8 mouse cellular contexts compared by ENCODE assay signal in the genomic region with DNA sequence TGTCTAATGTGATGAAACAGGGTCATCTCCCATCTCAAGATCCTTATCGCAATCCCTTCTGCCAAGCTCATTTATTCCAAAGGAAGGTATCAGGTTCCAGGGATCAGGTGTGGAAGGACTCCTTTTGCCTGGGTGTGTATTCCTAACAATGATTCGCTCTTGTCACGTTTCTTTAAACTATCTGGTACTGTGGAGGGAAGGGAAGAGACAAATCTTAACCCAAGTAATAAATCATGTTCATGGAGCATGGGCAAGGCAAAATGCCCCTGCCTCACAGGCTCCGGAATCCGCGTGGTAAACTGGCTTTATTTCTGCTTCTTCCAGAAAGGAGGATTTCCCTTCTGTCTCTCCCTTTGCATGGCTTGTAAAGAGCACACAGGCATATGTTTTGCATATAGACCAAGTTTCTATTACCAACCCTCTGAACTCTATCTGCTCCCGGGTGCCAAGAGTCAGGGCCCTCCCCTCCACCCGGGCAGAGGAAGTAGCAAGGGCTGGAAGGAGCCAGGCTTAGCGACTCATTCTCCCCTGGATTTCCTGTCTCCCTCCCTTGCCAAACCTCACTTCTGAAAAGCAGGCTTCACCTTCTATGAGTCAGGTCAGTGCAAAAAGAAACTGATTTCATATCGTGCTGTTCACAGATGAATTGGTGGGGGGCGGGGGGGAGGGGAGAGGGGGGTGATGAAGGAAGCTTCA. TPM values are rescaled to one million over a fixed set of nuclear protein-coding genes. Genes with fewer than 3 reads are reported as not detected.
DNase-seq lines count a peak whose midpoint lies in the region; ATAC-seq and TF ChIP-seq lines count a peak whose summit lies in the region.

No protein-coding gene starts in this region.

- no peak overlapping the region for H3K4me2 ChIP-seq in liver, embryonic 11.5 days
- no peak overlapping the region for H3K4me2 ChIP-seq in forebrain, embryonic 14.5 days (ENCODE audit: low read length)

- no peak overlapping the region for H3K9ac ChIP-seq in liver, embryonic 11.5 days (ENCODE audit: low read depth, low read length)
- no peak overlapping the region for H3K9ac ChIP-seq in forebrain, embryonic 14.5 days (ENCODE audit: low read length)

- no peaks in the 10 kb centered on the region for H3K27me3 ChIP-seq in liver, embryonic 11.5 days (replicated peaks; ENCODE audit: control insufficient read depth, insufficient read depth, low read length)
- no peaks in the 10 kb centered on the region for H3K27me3 ChIP-seq in forebrain, embryonic 14.5 days (replicated peaks; ENCODE audit: control insufficient read depth, insufficient read depth, low read length)
- no peaks in the 10 kb centered on the region for H3K27me3 ChIP-seq in kidney, adult 2 months (replicated peaks; ENCODE audit: control insufficient read depth, insufficient read depth, low read length)

- H3K4me1 ChIP-seq in liver, embryonic 11.5 days (replicated peaks; ENCODE audit: control insufficient read depth, insufficient read depth, low read length): no peaks in the 10 kb centered on the region
- H3K4me1 ChIP-seq in forebrain, embryonic 14.5 days (ENCODE audit: control insufficient read depth, insufficient read depth, low read length): 0 out of 2 replicates have a peak, but pooled peaks cover 3% of the 10 kb centered on the region
- H3K4me1 ChIP-seq in kidney, adult 2 months (ENCODE audit: control insufficient read depth, insufficient read depth, low read length): no peaks in the 10 kb centered on the region

- DNase-seq in liver, embryonic 11.5 days (ENCODE audit: low spot score): no peak
- no peak for DNase-seq in liver
- DNase-seq in forebrain, embryonic 14.5 days (ENCODE audit: low spot score): no peak
- DNase-seq in kidney, adult 2 months: peak; percentile 52
- peak; percentile 13 for DNase-seq in neural tube, embryonic 10.5 days (ENCODE audit: extremely low spot score, low spot score)
- DNase-seq in left cerebral cortex, adult 18-20 months (ENCODE audit: low spot score in 2 of 2): no peak
- DNase-seq in gastrocnemius, postnatal 10 days: no peak
- DNase-seq in ovary, adult 18-20 months (ENCODE audit: low spot score): no peak

- TF ChIP-seq POLR2A in kidney, adult 2 months (IDR thresholded peaks at IDR 0.05; ENCODE audit: low read depth, low read length): no peak

- H3K27ac ChIP-seq in liver, embryonic 11.5 days (ENCODE audit: low read depth, low read length): no peak overlapping the region
- no peak overlapping the region for H3K27ac ChIP-seq in forebrain, embryonic 14.5 days (ENCODE audit: low read depth, low read length)
- H3K27ac ChIP-seq in kidney, adult 2 months (ENCODE audit: insufficient read depth, low read depth, low read length): no peak overlapping the region

- 57% methylated on average over 11 of the region's 11 CpGs for WGBS in liver, embryonic 11.5 days
- WGBS in forebrain, embryonic 14.5 days: 75% methylated on average over 11 of the region's 11 CpGs
- 19% methylated on average over 11 of the region's 11 CpGs for WGBS in kidney, adult 2 months

- TF ChIP-seq CTCF in kidney, adult 2 months (conservative IDR thresholded peaks at IDR 0.05; ENCODE audit: insufficient read depth, insufficient read length, low read depth, low read length): no peak

- peak; percentile 62 for ATAC-seq in liver, embryonic 11.5 days (replicated peaks; ENCODE audit: low FRiP score)
- ATAC-seq in forebrain, embryonic 14.5 days: 0 out of 2 replicates have a peak, but pooled peaks have one; percentile 10

- no peaks in the 10 kb centered on the region for H3K36me3 ChIP-seq in liver, embryonic 11.5 days (ENCODE audit: control insufficient read depth, insufficient read depth, low read length)
- no peaks in the 10 kb centered on the region for H3K36me3 ChIP-seq in forebrain, embryonic 14.5 days (ENCODE audit: control insufficient read depth, insufficient read depth, low read length)
- no peaks in the 10 kb centered on the region for H3K36me3 ChIP-seq in kidney, adult 2 months (ENCODE audit: control insufficient read depth, insufficient read depth, low read length)

- H3K4me3 ChIP-seq in liver, embryonic 11.5 days (ENCODE audit: low read depth, low read length): no peak overlapping the region
- no peak overlapping the region for H3K4me3 ChIP-seq in forebrain, embryonic 14.5 days (ENCODE audit: low read depth, low read length)
- H3K4me3 ChIP-seq in kidney, adult 2 months (ENCODE audit: insufficient read depth, low read depth, low read length): no peak overlapping the region

- H3K9me3 ChIP-seq in liver, embryonic 11.5 days (ENCODE audit: control insufficient read depth, low read length): no peaks in the 10 kb centered on the region
- H3K9me3 ChIP-seq in forebrain, embryonic 14.5 days (replicated peaks; ENCODE audit: control insufficient read depth, low read length): no peaks in the 10 kb centered on the region

RNA-seq across cellular contexts. Expression of a gene that starts 26.6 kb away (rescaled TPM):
- polyA plus RNA-seq in liver, embryonic 11.5 days (2014; fragmentation: Nextera tagmentation; extraction: Ambion mirVana): not detected in 2 replicates
- polyA plus RNA-seq in forebrain, embryonic 14.5 days (2014; fragmentation: Nextera tagmentation; extraction: Ambion mirVana): not detected in 2 replicates
- polyA plus RNA-seq in kidney, adult 2 months (2012; rRNA removed): not detected in 2 replicates
- not detected for total RNA-seq in left cerebral cortex, adult 18-20 months (2021)
- under 1 TPM in 1 of 2 experiments, not detected in 1; 0.20 TPM for total RNA-seq in gastrocnemius, postnatal 10 days (2021)

Comparison
In these comparisons a context has a peak if more than half of its experiments do, and no peak if none do; other contexts are left out.
1. DNase-seq: peak in kidney, adult 2 months (single experiment) and neural tube, embryonic 10.5 days (single experiment); none in liver, embryonic 11.5 days (single experiment), liver (single experiment), forebrain, embryonic 14.5 days (single experiment), left cerebral cortex, adult 18-20 months (0 of 2), gastrocnemius, postnatal 10 days (single experiment) and ovary, adult 18-20 months (single experiment).